Mouse (Mus musculus): Measurements from ENCODE around the gene Zdhhc14.

DNA sequence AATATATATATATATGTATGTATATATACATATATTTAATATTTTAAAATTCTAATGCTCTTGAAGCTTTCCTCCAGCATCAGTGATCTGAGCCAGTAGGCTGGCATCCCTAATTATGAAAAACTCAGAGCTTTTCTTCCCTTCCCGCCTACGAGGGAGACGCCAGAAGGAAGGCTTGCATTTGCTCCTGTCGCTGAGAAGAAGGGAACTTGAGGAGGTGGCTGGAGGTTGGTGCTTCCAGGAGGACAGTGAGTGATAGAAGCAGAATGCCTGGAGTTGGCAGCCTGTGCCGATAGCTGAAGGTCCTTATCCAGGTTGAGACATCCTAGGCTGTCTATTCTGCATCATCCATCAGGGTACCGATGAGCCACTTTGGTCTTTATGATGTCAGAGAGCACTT lies 37.2 kb downstream of the Zdhhc14 start:
- TF ChIP-seq CTCF (IDR thresholded peaks at IDR 0.05; ENCODE audit: extremely low read depth, insufficient read length, insufficient replicate concordance, low read depth, low read length), result no peak
- no peak for TF ChIP-seq POLR2A (IDR thresholded peaks at IDR 0.05; ENCODE audit: low read depth, low read length)

Data from small intestine, adult 2 months (tissue).